Mouse (Mus musculus): ENCODE measurements around the gene Igflr1.

Gene Igflr1

DNA sequence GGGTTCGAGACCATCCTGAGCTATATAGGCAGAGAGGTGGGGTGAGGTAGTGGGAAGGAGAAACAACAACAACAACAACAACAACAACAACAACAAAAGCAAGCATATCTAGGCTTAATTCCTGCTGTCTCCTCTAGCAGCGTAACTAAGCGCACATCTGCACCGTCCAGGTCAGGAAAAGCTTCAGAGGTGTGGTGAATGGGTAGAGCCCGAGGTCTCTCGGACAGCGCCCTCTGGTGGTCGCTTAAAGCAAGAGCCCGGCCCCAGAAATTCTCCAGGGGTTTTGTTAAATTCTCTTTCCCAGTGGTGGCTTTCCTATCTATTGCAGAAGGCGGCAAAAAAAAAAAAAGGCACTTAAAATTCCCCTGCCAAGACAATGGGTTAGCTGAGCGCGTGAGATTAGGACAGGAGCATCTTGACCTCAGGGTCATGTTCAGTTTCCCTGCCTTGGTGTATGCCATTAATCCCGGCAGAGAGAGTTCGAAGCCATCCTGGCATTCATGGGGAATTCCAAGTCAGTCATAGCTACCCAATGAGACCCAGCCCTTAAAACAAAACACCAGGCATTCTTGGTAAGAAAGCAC, 48.4 kb downstream of the Igflr1 start:
- peak; percentile 60 for DNase-seq (ENCODE audit: low read depth)

DNA sequence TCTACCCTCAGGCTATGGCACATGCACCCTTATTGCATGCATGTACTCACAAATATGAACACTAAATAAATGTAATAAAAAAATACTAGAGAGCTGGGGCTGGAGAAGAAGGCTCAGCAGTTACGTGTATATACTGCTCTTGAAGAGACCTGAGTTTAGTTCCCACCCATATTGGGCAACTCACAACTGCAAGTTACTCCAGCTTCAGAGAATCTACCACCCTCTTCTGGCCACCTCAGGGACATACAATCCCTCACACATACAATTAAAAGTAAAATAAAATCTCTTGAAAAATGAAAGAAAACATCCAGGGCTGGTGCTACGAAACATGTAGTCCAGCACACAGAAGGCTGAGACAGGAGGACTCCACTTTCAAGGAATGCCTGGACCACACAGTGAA, 49.2 kb downstream of the Igflr1 start:
- no peak for DNase-seq (ENCODE audit: low read depth)

- no peak for DNase-seq (ENCODE audit: low read depth)
Observed at GRCm38 (mm10) chr7:30615049-30615760, 50.0 kb downstream of the Igflr1 start.
